Mouse (Mus musculus) skeletal muscle tissue, adult 2 months (tissue): ENCODE data around the gene Pold1.

Experiments used
- DNase-seq: peaks from one replicate; pipeline ENCODE4 v3.0.0-alpha.2; 2012; ENCODE audit warnings: low read depth, low spot score

The Pold1 gene

DNA sequence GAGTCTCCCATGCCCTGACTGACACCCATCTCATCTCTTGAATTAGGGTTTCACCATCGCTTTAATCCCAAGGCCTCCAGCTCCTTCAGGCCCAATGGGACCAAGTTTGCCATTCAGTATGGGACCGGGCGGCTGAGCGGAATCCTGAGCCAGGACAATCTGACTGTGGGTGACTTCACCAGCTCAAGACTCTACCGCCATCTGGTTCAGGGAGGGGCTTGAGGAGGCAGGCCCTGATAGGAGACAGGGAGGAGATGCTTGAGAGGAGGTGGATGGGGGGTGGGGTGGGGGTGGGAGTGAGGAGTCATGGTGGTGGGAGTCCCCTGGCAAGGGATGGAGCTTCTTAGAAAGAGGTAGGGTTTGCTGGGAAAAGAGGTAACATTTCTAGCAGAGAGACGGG, 33.0 kb upstream of the Pold1 start:
- DNase-seq, result no peak

- DNase-seq, result no peak
Observed at GRCm38 (mm10) chr7:44576333-44576844, 27.7 kb upstream of the Pold1 start.

GRCm38 (mm10) chr7:44572956-44573484, 24.4 kb upstream of the Pold1 start:
- no peak for DNase-seq

DNA sequence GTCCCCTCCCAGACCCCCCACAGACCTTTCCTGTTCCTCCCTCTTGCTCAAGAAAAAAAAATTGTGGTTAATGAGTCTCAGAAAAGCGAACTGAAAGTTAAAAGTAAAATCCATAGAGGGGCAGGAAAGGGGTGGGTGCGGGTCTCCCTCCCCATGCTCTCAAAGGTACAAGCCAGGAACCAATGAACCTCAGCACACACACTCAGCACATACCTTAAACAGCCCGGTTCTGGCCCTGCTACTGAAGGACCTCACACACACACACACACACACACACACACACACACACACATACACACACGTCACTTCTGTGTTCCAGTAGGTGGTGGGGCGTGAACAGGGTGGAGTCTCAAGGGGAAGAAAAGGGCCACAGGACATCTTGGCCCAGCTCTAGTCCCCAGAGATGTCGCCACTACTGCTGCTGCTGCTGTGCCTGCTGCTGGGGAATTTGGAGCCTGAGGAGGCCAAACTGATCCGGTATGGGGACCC, 23.6 kb upstream of the Pold1 start, which contains the start of gene Napsa:
Napsa (plus strand) TSS at position 168 of the 489 bp plus-strand sequence.
- no peak for DNase-seq

GRCm38 (mm10) chr7:44571811-44572210, 23.2 kb upstream of the Pold1 start:
- DNase-seq, result no peak

- no peak for DNase-seq
Observed at GRCm38 (mm10) chr7:44570989-44571388, 22.3 kb upstream of the Pold1 start.

DNA sequence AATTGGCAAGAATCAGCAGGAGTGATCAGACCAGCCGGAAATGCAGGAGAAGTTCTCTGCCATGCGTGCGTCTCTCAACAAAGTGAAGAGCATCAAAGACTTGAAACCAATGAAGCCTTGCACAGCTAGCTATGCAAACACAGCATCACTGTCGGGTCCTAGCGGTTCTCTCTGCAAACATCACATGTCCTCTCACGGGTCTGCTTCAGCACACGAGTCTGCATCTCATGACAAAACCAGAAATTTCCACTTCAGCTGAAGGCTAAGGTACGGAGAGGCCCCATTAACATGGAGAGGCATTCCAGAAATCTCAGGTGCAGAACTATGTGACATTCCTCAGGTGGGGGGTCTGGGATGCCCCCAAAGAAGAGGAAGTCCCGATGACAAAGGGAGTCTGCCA, 20.2 kb upstream of the Pold1 start:
- DNase-seq, result no peak

GRCm38 (mm10) chr7:44565414-44565813, 16.8 kb upstream of the Pold1 start:
- DNase-seq, result no peak

DNA sequence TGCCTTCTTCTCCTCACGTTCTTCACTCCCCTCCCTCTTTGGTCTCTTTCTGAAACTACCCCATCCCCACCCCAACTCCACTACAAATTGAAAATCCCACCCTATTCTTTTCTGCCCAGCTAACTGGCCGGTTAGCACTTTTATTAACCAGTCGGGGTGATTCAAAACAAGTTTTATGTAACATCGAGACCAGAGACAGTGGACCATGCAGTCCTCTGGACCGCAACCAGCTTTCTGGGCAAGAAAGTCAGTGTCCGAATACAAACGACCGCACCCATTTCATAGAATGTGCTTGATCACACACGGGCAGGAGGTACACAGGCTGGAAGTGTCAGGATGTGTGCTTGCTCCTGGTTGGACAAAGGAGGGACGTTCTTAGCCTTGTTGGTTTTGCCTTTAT, 15.8 kb upstream of the Pold1 start:
- no peak for DNase-seq

- DNase-seq, result no peak
Observed at GRCm38 (mm10) chr7:44563284-44563683, 14.6 kb upstream of the Pold1 start.

DNA sequence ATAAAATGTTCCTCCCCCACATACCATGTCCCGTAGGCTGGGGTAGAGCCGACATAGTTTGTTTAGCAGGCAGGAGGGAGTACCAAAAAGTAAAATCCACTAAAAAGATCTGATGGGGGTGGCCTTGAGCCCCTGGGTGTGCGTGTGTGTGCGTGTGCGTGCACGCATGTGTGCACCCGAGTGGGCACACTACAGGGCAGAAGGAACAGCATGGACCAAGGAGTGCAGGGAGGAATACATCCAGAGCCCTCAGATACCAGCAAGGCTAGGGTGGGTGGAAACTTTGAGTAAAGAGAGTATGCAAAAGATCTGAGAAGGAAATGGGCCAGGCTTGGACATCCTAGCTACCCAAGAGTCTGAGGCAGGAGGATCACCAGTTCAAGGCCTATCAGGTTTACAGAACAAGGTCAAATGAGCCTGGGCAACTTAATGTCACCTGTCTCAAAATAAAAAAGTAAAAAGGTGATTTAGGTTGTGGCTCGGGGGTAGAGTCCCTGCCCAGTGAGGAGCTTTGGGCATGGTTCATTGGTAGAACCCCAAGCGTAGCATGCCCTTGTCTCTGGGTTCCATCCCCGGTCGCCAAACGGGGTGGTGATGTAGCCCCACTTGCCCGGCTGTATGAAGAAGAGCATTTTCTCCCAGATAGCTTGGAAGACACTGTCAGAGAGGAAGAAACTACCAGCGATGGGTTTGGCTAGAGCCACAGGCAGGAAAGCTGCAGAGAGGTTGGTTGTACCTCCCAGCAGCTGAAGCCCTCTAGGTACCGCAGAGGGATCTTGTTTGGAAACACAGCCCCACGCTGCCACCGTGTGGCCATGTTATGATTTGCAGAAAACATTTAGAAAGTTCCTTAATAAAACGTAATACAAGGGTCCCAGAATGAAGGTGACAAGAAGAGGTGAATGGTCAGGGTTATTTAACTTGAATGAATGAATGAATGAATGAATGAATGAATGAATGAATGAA, 12.1 kb upstream of the Pold1 start:
- DNase-seq, result peak; percentile 66

GRCm38 (mm10) chr7:44557629-44558028, 9.0 kb upstream of the Pold1 start:
- no peak for DNase-seq

DNA sequence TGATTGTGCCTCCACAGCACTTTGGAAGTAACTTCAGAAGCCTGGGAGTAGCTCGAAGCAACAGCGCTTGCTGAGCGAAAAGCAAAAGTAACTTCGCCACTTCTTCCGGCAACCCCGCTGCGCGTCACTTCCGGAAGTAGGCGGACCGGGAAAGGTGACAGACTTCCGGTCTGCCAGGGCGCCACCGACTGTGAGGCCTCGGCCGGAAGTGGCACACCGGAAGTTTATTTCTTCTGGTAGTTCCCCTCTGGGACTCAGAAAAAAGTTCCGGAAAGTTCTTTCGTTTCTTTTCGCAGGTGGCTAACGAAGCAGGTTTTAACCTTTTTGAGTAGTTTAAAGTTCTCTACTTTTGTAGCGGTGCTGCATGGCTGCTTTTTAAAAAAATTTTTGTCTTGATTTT, 5.2 kb upstream of the Pold1 start, which contains the start of gene Nr1h2:
Nr1h2 (minus strand) TSS at position 126 of the 400 bp plus-strand sequence.
- peak; percentile 95 for DNase-seq

GRCm38 (mm10) chr7:44553196-44553764, 4.6 kb upstream of the Pold1 start:
- DNase-seq, result peak; percentile 72

GRCm38 (mm10) chr7:44552141-44552908, 3.7 kb upstream of the Pold1 start:
- no peak for DNase-seq

DNA sequence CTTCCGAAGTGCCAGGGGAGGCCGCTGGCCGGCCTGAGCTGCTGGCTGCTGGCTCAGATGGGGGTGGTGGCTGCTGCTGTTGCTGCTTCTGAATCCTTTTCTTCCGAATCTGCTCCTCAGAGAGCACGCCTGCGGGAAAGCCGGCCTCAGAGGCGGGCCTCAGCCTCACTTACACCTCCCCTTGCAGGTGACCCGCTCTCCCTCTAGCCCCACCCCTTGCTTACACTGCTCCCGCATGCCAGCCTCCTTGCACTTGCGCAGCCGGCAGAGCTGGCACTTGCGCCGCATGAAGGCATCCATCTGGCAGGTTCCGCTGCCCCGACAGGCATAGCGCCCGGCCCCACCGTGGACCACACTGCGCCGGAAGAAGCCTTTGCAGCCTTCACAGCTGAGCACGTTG, 3.1 kb upstream of the Pold1 start:
- DNase-seq, result no peak

DNA sequence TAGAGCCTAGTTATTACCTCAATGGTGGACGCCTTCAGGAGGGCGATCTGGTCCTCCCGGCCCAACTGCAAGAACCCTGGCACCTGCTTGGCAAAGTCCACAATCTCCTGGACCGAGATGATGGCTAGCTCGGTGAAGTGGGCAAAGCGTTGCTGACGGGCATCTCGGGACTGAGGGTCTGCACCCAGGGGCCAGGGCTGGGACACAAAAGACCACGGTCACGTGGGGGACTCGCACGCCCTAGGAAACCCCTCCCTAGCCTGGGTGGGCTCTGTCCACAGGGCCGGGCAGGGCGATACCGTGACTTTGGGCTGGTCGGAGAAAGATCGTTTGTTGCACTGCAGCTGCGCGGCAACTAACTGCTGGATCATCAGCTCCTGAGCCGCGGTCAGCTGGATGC, 2.7 kb upstream of the Pold1 start:
- no peak for DNase-seq

DNA sequence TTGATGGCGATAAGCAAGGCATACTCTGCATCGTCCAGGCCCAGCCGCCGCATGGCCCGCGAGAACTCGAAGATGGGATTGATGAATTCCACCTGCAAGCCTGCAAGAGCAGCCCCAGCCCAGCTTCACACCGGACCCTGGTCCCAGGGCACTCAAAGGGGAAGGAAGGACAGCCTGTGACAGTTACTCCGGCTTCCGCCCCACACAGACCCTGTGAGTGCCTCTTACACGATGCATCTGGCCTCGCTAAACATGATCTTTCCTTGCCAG, 1.7 kb upstream of the Pold1 start:
- no peak for DNase-seq

GRCm38 (mm10) chr7:44549621-44550408, 1.2 kb upstream of the Pold1 start:
- no peak for DNase-seq

GRCm38 (mm10) chr7:44547725-44548124, 924 bp downstream of the Pold1 start:
- no peak for DNase-seq

- DNase-seq, result no peak
Observed at GRCm38 (mm10) chr7:44547041-44547440, 1.6 kb downstream of the Pold1 start.
